Mouse (Mus musculus) layer of hippocampus, adult 18-20 months (tissue): ENCODE data around the gene Tead4. TPM values are rescaled to one million over a fixed set of nuclear protein-coding genes. Genes with fewer than 3 reads are reported as not detected.
A peak's percentile ranks its signal among the peaks of the same experiment; 100 is the strongest.
"Not testable (repeated sequence)": the region's sequence is repeated elsewhere in the genome, so short reads cannot be mapped to it uniquely, and the experiment has no call there.

Experiments used
- DNase-seq, 2 experiments: peaks; one replicate each; pipeline ENCODE4 v3.0.0; 2022; ENCODE audit warnings: low spot score in 2 of 2
- total RNA-seq, 2 experiments: library from RNA; stranded (reverse); gene quantifications; 2 replicates each; pipeline ENCODE4 v1.2.3; 2021

Gene Tead4
- total RNA-seq, 2 experiments from 2014 or later = 0.97 to 1.5 TPM

DNA sequence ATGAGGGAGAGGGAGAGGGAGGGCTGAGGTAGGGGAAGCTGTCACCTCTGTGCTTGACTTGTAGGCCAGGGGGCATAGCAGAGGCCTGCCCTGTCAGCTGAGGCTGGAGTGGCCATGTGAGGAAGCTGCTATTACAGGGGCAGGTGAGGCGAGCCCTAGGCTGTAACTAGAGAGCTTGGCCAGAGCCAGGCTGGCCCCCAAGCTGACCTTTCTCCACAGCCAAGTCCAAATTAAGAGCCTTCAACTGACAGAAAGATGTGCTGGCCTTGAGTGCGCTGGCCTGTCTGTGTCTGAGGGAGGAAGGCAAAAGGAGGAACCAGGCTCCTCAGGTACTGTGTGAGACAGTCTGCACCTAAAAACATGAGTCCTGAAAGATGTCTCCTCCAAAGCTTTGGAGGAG lies 47.5 kb downstream of the Tead4 start:
- no peak for DNase-seq

DNA sequence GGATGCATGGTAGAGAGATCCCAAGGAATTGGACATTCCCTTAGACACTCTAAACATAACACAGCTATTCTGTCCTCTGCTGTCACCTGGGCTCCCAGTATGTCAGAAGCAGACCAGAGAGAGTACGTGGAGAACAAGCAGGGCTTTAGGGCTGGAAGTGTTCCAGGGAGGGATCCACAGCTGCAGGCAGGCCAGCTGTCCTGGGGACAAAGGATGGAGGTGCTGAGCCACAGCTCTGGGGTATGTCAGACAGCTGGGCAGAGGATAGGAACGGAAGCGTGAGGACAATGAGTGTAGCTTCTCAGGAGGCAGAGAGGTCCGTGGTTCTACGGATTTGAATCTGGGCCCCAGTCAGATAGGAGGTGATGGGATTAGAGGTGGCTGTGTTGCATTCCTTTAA lies 50.0 kb downstream of the Tead4 start:
- no peak for DNase-seq

DNA sequence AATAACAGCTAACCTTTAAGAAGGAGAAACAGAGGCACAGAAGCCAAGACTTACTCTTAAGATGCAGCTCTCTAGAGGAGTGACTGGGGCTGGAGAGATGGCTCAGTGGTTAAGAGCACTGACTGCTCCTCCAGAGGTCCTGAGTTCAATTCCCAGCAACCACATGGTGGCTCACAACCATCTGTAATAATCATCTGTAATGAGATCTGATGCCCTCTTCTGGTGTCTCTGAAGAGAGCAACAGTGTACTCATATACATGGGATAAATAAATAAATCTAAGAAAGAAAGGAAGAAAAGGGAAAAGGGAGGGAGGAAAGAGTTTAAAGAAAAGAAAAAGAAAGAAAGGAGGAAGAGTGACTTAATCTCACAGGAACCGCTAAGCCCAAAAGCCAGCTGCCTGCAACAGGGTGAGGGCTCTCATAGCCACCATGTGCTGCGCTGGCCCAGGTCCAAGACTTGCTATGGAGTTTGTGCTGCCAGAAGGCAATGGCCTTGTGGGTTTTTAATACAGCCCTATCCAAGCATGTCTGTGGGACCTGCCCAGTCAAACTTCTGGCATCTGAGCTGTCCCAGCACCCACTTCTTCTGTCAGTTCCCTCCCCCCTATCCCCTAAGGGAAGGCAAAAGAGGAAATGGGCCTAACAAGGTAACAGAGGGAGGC lies 63.4 kb downstream of the Tead4 start:
- no peak for DNase-seq

DNA sequence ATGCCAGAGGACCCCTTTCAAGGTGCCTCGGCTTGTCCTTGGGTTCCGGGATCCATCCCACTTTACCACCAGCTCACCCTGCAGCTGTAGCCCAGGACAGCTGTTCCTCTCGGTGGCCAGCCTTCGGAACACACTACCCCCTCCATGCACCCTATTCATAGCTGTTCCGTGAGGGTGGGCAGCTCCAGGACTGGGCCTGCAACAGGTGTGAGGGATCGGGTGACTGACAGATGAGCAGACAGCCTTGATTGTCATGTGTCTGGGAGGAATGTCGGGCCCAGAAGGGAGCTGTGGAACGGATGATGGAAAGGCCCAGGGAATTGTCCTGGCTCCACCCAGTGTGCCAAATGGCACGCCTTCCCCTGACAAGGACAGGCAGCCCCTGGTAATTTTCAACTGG lies 64.0 kb downstream of the Tead4 start:
- no peak for DNase-seq

DNA sequence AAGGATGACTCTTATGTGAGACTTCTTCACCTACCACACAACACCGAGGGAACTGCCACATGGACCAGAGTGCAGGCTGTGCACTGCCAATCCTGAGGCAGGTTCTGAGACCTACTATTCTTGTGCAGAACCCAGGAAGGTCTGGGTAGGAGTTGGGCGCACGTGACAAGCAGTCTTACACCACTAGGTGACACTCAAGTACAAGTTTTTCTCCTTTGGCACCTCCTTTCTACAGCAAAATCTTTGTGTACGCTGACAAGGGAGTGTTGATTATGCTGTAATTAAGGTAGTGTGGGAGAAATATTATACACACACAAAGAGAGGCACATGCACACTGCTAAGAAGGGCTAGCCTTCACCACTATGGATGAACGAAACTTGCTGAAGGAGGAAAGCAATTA lies 66.4 kb downstream of the Tead4 start:
- DNase-seq = peak in 1 of 2 experiments; percentile 62

DNA sequence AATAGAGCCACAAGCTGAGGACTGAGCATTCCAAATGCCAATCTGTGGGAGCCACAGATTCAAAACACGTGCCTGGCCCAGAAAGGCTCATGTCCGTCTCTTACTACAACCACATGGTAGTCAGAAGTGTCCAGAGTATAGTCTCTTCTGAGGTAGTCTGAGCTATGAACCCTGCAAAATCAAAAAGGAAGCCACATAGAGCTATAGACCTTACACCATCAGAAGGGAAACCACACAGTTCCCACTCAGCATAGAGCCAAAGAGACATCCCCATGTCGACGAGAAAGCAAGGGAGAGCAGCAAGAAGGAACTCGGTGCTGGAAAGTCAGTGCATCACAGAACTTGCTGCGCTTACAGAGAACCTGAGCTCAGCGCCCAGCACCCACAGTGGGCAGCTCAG lies 68.4 kb downstream of the Tead4 start:
- no peak for DNase-seq

DNA sequence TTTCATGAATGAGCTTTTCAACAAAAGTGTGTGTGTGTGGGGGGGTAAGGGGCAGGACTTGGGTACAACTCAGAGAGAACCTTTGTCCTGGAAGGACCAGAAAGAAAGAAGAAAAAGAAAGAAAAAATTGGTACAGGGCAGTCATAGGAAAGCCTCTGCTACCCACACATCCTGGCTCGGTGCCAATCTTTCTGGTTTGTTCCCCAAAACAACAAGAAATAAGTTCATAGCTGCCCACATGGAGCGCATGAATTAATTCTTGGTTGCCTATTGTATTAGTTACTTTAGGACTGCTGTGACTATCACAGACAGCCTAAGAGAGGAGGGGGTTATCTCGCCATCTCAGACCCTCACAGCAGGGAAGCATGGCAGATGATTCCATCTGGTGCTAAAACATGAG lies 68.9 kb downstream of the Tead4 start:
- DNase-seq = no peak

DNA sequence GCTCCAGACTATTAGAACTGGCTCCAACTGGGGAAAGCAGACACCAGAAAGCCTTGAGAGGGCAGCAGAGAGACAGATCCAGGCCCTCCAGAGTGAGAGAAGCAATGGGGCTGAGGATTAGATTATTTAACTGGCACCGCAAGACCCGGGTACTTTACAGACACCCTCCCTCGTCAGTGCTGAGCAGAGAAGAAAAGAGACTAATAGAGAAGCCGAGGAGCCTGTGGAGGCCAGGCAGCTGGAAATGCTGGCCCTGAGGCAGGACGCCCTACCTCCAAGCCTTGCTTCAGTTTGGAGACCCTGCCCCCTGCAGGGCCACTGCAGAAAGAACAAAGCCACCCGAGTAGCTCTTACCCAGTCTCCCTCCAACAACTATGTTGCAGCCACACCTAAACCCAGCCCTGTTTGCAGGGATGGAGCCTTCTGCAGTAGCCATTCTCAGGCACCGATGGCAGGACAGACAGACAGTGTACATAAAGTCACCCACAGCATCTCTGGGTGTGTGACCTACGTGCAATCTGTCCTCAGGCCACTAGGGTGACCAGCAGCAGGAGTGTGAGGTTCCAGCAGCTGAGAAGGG lies 73.1 kb downstream of the Tead4 start:
- DNase-seq = peak in 1 of 2 experiments; percentile 55

DNA sequence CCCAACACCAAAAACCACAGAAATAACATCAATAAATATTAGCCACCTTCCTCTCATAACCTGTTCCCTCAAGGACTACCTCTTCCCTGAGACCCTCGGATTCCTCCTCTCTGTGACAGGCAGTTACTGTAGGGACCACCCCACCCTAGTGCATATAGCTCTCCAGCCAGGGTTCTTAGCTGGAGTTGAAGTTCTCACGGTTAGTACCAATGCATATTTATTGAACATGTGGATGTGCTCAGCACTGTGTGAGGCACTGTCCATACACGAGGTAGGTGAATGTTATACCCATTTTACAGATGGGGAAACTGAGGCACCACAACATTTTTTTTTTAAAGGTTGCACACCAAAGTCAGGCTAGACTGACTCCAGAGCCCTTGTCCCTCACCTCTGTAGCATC lies 73.7 kb downstream of the Tead4 start:
- no peak for DNase-seq

DNA sequence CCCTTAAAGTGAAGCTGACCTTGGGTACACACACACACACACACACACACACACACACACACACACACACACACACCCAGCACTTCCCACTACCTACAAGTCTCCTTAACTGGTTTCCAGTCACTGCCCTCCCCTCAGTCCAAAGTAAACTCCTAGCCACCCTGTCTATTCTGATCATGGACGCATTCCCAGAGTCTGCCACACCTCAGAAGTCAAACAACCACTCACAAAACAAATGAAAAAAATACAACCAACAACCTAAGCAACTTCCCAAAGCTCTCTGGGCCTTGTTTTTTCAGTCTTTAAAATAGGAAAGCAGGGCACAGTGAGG lies 74.8 kb downstream of the Tead4 start:
- no peak for DNase-seq

DNA sequence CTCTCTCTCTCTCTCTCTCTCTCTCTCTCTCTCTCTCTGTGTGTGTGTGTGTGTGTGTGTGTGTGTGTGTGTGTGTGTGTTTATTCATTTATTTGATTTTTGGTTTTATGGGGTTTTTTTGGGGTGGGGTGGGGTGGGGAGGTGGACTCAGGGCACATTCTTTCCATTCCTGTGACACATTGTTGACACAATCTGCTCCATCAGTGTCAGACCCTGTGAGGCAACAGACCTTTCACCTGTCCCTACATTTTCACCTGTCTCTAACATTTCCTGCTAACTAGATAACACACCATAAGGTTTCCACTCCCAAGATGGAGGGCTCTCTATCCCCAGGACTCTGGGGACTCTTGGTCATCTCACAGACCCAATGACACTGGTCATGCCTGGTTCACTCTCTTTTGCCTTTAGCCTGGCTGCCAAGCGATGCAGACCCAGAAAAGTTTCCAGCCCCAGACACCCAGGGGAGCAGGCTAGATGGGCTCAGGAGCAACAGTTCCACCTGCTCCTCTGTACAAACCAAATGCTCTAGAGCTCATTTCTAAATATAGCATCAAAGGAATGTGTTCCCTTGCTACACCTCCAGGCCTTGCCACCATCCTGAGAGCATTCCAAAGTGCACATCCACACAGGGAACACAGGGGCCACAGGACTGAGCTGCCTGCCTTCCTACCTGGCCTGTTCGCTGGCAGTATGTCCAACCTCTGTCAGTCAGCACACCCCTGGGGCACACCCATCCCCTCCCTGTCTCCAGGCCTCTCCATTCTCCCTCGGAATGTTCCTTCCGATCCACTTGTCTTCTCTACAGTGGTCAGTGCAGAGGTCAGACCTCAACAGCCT lies 75.4 kb downstream of the Tead4 start:
- no peak for DNase-seq

DNA sequence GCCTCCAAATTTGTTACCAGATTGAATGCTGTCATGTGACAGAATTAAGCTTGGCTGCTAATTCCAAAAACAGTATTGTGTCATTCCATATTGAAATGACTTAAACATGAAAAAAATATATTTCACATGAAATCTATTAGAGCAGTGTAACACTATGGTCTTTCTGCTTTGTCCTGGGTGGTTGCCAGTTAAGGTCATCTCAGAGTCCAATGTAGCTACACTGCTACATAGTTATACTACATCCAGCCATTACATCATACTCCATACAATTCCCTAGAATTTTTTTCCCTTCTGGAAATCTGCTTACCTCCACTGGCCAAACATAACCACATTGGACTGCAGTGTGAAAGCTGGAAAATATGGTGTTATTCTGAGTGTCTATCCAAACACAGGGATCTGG lies 77.5 kb downstream of the Tead4 start:
- DNase-seq = no peak

DNA sequence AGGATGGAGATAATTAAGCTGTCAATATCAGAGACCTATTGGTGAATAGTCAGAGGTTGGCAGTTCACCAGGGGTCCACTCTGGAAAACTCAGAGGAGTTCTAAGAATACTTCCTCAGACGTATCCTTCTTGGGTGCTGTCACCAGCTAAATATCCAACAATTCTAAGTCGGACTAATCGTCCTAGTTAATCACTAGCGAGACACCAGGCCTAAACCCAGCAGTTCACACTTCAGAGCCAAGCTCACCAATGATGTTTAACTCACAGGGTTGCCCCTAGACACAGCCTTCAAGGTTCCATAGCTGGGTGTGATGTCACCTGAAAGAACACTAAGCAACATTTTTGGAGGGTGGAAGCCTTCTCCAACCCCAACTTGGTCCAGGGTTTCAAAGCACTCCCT lies 85.6 kb downstream of the Tead4 start:
- DNase-seq = not testable (repeated sequence)

DNA sequence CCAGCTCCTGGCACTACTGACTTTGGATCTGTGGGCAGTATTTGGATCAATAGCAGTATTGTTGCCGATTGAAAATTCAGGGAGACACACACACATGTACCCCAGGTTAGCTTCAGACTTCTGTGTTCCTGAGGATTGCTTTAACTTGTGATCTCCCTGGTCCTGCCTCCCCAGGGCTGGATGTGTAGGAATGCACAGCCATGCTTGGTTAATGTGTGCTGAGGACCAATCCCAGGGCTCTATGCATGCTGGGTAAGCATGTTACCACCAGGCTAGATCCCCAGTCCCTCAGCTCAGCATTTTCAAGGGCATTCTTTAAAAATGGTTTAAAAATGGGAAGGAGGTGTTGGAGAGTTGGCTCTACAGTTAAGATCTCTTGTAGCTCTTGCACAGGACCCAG lies 91.4 kb downstream of the Tead4 start:
- not testable (repeated sequence) for DNase-seq

DNA sequence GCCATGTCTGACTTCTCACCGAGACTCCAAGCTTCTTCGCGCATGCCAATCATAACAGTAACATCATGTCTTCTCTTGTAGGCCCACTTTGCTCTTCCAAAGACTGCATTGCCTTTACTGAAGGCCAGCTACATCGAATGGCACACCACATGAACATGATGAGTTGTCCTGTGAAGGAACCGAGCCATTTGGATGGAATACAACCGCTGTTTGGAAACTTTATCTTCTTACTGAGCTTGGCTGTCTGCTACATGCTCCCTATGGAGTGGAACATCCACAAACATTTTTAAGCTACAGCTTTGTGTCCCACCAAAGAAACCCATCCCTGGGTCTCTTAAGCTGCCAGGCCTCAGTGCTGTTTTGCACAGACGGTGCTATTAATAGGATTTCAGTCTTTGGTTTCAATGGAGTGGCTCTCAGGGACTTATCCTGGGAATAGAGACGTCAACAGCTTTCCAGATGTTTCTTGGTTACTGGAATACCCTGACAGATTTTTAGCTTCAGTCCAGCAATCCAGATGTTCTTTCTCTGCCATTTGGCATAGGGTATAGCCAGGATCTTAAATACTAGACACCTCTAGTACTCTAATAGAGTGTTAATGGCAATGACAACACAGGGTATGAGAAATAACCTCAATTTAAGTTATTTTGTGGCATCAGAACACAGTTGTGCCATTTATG lies 92.0 kb downstream of the Tead4 start:
- DNase-seq = no peak

DNA sequence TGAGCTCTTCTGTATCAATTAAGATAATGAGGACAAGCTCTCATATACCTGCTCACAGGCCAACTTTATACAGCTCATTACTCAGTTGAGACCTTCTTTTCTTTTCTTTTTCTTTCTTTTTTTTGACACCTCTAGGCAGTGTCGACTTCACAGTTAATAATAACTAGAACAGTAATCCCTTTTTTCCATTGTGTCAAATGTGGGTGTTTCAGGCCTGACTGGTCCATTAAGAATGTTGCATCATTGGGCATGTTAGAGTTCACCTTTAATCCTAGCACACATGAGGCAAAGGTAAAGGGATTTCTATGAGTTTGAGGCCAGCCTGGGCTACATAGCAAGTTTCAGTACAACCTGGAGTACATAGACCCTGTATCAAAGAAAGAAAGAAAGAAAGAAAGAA lies 97.1 kb downstream of the Tead4 start:
- no peak for DNase-seq

DNA sequence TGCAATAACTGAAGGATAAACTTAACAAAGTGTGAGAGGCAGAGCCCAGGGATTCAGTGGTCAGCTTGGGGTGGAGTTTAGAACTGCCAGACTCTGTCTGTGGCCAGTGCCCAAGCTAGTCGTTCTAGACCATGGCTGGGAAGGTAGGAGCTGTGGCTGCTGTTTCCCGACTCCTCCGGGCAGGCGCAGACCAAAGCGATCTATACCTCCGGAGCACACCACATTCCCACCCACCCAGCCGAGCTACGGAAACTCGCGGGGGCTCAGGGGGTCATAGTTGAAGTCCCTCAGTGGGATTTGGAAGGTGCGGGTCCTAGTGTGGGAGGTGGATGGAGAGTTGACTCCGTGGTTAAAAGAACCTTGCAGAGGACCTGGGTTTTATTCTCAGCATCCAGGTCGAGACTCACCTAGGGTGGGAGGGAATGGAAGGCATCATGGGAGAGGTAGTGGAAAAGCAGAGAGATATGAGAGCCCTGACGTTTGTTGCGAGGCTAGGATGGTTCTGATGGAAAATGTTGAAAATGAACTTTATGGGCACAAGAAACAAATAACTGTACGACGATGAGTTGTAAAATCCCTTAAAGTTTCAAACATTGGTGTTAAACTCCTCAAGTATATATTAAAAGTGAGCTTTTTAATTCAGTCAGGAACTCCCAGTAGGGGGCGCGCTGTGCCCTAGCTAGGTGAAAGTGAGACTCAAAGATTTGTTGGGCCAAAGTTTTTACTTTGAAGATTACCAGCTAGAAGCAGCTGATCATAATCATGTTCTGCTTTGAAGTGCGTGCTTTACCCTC lies 99.6 kb downstream of the Tead4 start:
- peak; percentile 18 to 79 for DNase-seq

DNA sequence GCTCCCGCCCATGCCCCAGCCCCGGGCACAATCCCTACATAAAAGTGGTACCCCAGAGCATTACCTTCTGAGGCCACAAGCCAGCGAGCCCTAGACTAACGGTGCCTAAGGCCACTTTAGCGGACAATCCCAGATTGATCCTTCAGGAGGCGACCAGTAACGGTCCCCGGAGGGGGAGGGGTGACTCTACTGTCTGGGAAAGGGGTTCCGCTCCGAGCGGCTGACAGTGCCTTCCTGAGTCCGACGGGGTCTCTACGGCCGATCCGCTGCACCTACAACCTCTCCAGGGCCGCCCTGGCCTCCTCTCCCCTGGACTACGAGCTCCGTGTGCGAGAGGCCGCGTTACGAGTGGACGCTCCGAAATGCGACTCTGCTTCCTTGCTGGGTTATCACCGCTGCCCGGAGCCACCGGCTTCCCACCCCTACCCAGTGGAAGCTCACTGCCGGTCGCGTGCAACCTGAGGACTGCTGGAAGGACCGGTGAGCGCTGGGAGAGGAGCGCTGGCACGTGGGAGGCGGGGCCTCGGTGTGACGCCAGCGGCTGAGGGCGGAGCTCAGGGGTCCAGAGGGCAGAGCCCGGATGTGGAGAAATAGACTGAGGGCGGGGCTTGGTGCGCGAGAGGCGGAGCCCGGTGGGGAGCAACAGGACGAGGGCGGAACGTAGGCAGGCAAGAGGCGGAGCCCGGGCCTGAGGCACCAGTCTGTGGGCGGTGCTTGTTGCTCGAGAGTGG lies 100.3 kb downstream of the Tead4 start:
- DNase-seq = peak; percentile 98

DNA sequence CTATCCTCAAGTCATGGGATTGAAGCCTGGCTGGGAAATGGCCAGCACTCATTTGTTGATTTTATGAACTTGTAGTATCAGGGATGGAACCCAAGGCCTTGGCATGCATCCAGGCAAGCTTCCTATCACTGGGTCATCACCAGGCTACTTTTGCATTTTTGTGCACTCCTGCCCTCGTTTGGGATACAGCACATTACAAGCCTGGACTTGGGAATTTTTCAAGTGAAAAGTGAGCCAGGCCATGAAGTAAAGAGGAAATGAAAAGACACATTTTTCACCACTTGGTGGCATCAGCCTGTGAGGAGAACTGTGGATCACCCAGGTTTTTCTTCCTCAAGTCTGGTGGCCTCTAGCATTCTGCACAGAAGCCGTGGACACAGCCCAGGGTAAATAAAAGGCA lies 117.1 kb downstream of the Tead4 start:
- peak in 1 of 2 experiments; percentile 12 for DNase-seq

DNA sequence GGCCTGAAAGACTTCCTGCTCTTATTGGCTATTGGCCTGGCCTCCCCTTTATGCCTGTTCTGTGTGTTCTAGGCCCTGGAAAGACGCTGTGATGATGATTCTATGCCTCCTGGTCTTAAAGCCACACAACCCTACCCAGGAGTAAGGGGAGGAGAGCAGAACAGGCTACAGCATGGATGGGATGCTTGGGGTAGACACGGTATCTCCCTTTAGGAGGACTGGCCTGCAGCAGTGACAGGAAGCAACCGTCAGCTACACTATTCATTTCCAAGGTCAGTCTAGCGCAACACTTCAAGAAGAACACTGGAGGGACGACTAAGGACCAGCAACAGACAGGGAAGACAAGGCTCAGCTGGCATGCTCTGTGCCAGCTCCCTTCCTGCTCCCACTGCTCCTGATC lies 119.4 kb downstream of the Tead4 start:
- DNase-seq = no peak

DNA sequence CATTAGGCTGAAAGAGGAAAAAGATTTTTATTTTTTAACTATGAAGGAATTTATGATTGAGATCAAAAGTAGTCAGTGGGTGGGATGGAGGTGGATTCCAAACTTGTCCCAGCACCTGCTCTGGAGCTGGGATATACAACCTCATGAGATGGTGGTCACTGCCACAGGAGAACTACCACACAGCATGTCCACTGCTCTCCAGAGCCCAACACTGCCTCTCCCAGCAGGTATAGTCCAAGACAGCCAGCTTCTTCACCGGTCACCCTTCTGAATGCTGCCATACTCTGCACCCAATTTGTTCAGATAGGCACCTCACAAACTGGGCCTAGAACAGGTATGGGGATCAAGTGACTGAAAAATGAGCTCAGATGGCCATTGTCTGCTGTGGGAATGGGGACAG lies 121.0 kb downstream of the Tead4 start:
- DNase-seq = no peak
